Mouse (Mus musculus): ENCODE measurements around the gene Fhdc1. TPM values are rescaled to one million over a fixed set of nuclear protein-coding genes. Genes with fewer than 3 reads are reported as not detected.

Gene Fhdc1
- polyA plus RNA-seq, 1 experiment from 2014 or later: 1.9 TPM

DNA sequence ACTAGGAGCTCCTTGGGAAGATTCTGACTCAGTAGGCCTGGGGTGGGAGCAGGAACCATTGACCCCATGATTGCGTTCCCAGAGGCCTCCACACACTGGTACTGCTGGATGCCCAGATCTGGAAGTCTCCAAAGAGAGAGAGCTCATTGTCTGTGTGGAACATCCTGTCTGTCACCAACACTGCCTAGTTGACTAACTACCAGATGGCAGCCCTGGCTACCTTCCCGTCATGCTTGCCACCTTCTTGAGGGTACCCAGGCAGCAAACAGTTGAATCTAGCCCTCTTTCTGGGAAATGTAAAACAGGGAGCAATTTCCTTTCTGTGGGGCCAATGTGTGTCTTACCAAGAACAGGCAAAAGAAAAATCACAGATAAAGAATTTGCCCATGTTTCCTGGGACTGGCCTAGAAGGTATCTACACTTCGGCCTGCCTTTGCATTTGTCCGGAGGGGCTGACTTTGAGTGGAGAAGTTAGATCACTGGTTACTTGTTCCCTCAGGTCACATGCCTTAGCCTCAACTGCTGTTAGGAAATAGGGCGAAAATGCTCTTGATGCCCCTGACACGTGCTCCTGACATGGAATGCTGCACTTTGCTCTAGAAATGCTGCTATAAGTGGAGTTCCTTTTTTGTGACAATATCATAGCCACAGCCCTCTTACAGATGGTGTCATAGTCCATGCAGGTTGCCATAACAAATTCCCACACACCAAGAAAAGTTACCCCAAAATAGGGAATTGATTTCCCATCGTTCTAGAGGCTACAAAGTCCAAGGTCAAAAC lies 40.6 kb downstream of the Fhdc1 start:
- H3K4me1 ChIP-seq: peaks cover 14% of the 10 kb centered on the region
- H3K27me3 ChIP-seq (ENCODE audit: poor library complexity, severe bottlenecking): peaks cover 6% of the 10 kb centered on the region
- no peak overlapping the region for H3K27ac ChIP-seq
- 88% methylated on average over 7 of the region's 7 CpGs for WGBS
- no peak overlapping the region for H3K4me3 ChIP-seq
- no peaks in the 10 kb centered on the region; the same call in 1 of the 2 replicates for H3K36me3 ChIP-seq (replicated peaks)
- DNase-seq (ENCODE audit: extremely low spot score, low spot score): no peak
- H3K9me3 ChIP-seq: no peaks in the 10 kb centered on the region

DNA sequence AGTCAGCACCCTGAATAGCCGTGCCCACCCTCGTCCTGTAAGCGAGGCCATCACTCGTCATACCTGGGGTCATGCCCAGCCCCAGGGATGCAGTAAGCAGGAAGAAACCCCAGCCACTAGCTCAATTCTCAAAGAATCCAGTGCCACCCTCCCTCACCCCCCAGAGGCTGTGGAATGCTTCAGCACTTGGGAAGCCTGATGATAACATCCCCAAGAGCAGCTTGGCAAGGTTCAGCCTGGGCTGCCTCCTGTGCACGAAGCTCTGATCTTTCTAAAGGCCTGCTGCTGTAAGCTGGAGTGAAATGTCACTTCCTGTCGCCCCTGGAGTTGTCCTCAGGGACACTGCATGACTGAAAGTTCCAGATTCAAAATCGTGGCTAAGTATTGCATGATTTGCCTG lies 41.4 kb downstream of the Fhdc1 start:
- H3K27ac ChIP-seq: no peak overlapping the region
- H3K4me3 ChIP-seq: no peak overlapping the region
- H3K27me3 ChIP-seq (ENCODE audit: poor library complexity, severe bottlenecking): no peaks in the 10 kb centered on the region; the same call in none of the 2 replicates
- 86% methylated on average over 7 of the region's 7 CpGs for WGBS
- H3K4me1 ChIP-seq: peaks cover 16% of the 10 kb centered on the region
- H3K9me3 ChIP-seq: no peaks in the 10 kb centered on the region
- no peak for DNase-seq (ENCODE audit: extremely low spot score, low spot score)
- H3K36me3 ChIP-seq (replicated peaks): no peaks in the 10 kb centered on the region

DNA sequence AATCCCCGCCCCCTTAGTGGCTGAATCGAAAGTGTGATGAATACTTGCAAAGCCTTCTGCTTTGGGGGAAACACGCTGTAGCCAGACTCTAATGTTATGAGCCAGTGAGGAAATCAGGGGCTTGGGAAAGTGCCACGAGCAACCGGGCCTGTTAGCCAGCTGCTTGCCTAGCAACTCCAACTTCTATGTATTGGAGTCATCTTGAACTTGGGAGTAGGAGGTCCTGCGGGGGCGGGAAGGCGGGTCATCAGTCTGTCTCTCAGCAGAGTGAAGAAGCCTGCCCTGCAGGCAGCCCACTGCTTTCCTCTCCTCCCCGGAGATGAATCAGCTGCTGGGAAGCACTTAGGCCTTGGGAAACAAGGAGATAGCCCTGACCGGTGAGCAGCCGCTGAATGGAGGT lies 42.1 kb downstream of the Fhdc1 start:
- Histone ChIP-seq H3K4me3 (no peak overlapping the region), H3K27me3 (ENCODE audit: poor library complexity, severe bottlenecking) (no peaks in the 10 kb centered on the region; the same call in none of the 2 replicates), H3K4me1 (peaks cover 23% of the 10 kb centered on the region), H3K36me3 (replicated peaks) (no peaks in the 10 kb centered on the region), H3K9me3 (no peaks in the 10 kb centered on the region), H3K27ac (no peak overlapping the region)
- DNase-seq (ENCODE audit: extremely low spot score, low spot score): no peak
- 82% methylated on average over 11 of the region's 11 CpGs for WGBS

GRCm38 (mm10) chr3:84436947-84437346 lies 43.3 kb downstream of the Fhdc1 start:
- Histone ChIP-seq H3K27ac (no peak overlapping the region), H3K36me3 (replicated peaks) (no peaks in the 10 kb centered on the region), H3K27me3 (ENCODE audit: poor library complexity, severe bottlenecking) (peaks cover 4% of the 10 kb centered on the region), H3K4me3 (no peak overlapping the region), H3K9me3 (no peaks in the 10 kb centered on the region), H3K4me1 (peaks cover 35% of the 10 kb centered on the region)
- DNase-seq (ENCODE audit: extremely low spot score, low spot score): no peak
- 96% methylated on average over 7 of the region's 7 CpGs for WGBS

DNA sequence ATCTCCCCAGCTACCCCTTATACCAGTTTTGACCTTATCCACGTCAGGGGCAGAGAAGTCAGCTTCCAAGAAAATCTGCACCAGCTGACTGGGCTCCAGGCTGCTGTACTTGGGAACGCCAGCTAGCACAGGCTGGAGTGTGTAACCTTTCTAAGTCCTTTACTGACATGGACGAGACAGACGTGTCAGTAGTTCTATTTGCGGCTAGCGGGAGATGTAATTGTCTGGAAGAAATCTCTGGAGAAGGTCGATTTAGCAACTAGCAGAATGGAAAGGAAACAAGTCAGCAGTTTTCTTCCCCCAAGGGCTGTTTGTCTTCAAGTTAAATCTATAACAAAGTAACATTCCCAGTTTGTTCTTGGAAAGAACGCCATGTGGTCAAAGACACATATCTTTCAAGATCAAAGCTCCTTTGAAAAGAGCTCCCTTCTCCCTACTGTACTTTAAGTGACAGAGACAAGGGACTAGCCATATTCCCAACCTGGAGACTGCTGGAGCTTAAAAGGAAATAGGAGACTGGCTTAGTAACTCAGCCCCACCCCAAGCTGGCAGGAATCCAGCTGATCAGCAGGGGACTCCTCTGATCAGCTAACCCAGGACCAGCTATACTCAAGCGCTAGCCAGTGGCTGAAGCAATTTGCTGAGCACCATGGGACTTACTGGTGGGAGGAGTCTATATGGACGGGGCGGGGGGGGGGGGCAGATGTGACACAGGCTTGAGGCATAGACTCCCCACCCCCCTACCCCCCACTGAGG lies 44.8 kb downstream of the Fhdc1 start:
- Histone ChIP-seq H3K4me1 (peaks cover 50% of the 10 kb centered on the region), H3K27ac (peak overlapping the region; percentile 25; the same call in 1 of the 2 replicates), H3K4me3 (no peak overlapping the region), H3K9me3 (no peaks in the 10 kb centered on the region), H3K27me3 (ENCODE audit: poor library complexity, severe bottlenecking) (peaks cover 16% of the 10 kb centered on the region), H3K36me3 (replicated peaks) (no peaks in the 10 kb centered on the region)
- peak; percentile 34 for DNase-seq (ENCODE audit: extremely low spot score, low spot score)
- WGBS: 41% methylated on average over 11 of the region's 11 CpGs

DNA sequence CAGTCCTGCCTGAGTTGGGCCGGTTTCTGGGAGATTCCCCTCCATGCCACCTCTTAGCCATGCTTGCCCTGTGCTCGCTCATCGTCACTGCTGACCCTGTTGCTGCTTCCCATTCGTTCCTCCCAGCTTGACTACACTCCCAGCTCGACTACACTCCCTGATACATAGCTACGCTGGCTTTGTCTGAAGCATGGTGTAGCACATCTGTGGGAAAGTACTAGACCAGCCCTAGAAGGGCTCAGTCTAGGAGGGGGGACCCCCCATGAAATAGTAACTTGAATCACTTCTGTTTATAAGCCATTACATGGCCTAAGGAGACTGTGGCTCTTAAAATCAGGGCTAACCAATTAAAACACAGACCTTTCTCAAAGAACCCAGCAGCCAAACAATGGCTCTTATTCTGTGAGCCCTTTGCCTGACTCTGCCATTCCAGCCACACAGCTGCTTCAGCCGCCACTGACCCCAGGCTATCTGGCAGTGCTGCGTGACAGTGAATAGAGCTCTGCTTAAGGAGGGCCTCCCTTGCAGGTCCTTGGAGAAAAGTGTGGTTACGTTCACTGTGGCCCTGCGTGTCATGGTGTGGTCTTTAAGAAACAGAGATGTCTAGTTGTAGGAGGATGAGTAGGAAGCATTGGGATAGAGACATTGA lies 47.3 kb downstream of the Fhdc1 start:
- Histone ChIP-seq H3K27ac (peak overlapping the region; percentile 65), H3K9me3 (no peaks in the 10 kb centered on the region), H3K4me1 (peaks cover 62% of the 10 kb centered on the region), H3K27me3 (ENCODE audit: poor library complexity, severe bottlenecking) (peaks cover 16% of the 10 kb centered on the region), H3K36me3 (replicated peaks) (no peaks in the 10 kb centered on the region), H3K4me3 (no peak overlapping the region)
- WGBS: 40% methylated on average over 10 of the region's 10 CpGs
- DNase-seq (ENCODE audit: extremely low spot score, low spot score): peak; percentile 38

- peaks cover 62% of the 10 kb centered on the region for H3K4me1 ChIP-seq
- no peaks in the 10 kb centered on the region for H3K9me3 ChIP-seq
- H3K36me3 ChIP-seq (replicated peaks): no peaks in the 10 kb centered on the region
- H3K27me3 ChIP-seq (ENCODE audit: poor library complexity, severe bottlenecking): peaks cover 16% of the 10 kb centered on the region
- no peak overlapping the region for H3K4me3 ChIP-seq
- WGBS: 76% methylated on average over 5 of the region's 5 CpGs
- DNase-seq (ENCODE audit: extremely low spot score, low spot score): no peak
- no peak overlapping the region; the same call in 1 of the 2 replicates for H3K27ac ChIP-seq
Observed at GRCm38 (mm10) chr3:84431257-84431656, 49.0 kb downstream of the Fhdc1 start.

- Histone ChIP-seq H3K9me3 (no peaks in the 10 kb centered on the region), H3K4me3 (no peak overlapping the region), H3K36me3 (replicated peaks) (no peaks in the 10 kb centered on the region), H3K4me1 (peaks cover 58% of the 10 kb centered on the region), H3K27ac (peak overlapping the region; percentile 60; the same call in 1 of the 2 replicates), H3K27me3 (ENCODE audit: poor library complexity, severe bottlenecking) (peaks cover 16% of the 10 kb centered on the region)
- 21% methylated on average over 2 of the region's 2 CpGs for WGBS
- no peak for DNase-seq (ENCODE audit: extremely low spot score, low spot score)
Observed at GRCm38 (mm10) chr3:84430152-84430551, 50.1 kb downstream of the Fhdc1 start.

- Histone ChIP-seq H3K4me3 (no peak overlapping the region), H3K9me3 (no peaks in the 10 kb centered on the region), H3K36me3 (replicated peaks) (no peaks in the 10 kb centered on the region), H3K27ac (no peak overlapping the region), H3K27me3 (ENCODE audit: poor library complexity, severe bottlenecking) (peaks cover 16% of the 10 kb centered on the region), H3K4me1 (peaks cover 65% of the 10 kb centered on the region)
- 95% methylated on average over 12 of the region's 12 CpGs for WGBS
- no peak for DNase-seq (ENCODE audit: extremely low spot score, low spot score)
Observed at GRCm38 (mm10) chr3:84428994-84429725, 51.1 kb downstream of the Fhdc1 start.

DNA sequence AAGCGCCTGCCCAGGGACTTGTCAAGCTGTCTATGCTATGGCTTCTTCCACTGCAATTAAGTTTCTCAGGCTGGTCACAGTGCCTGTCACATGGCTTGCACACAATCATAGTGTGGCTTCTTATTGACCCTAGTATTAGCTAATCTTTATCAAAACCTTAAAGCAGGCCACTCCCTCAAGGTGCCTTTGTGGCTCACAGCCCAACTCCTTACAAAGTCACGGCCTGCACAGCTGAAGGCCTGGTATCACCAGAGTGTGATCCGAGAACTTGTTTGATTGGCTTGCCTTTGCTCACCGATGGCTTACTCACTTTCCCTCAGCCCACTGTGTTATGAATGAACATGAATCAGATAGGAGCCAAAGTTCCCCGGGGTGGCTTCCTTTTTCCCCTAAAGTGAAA lies 52.5 kb downstream of the Fhdc1 start:
- peaks cover 61% of the 10 kb centered on the region for H3K4me1 ChIP-seq
- DNase-seq (ENCODE audit: extremely low spot score, low spot score): no peak
- H3K4me3 ChIP-seq: no peak overlapping the region
- no peaks in the 10 kb centered on the region for H3K36me3 ChIP-seq (replicated peaks)
- H3K9me3 ChIP-seq: no peaks in the 10 kb centered on the region
- H3K27ac ChIP-seq: no peak overlapping the region
- WGBS: 89% methylated on average over 5 of the region's 5 CpGs
- H3K27me3 ChIP-seq (ENCODE audit: poor library complexity, severe bottlenecking): peaks cover 16% of the 10 kb centered on the region; the same call in 1 of the 2 replicates

- H3K4me3 ChIP-seq: no peak overlapping the region
- H3K36me3 ChIP-seq (replicated peaks): no peaks in the 10 kb centered on the region
- H3K27me3 ChIP-seq (ENCODE audit: poor library complexity, severe bottlenecking): no peaks in the 10 kb centered on the region
- 89% methylated on average over 5 of the region's 5 CpGs for WGBS
- H3K9me3 ChIP-seq: no peaks in the 10 kb centered on the region
- H3K27ac ChIP-seq: no peak overlapping the region
- no peak for DNase-seq (ENCODE audit: extremely low spot score, low spot score)
- H3K4me1 ChIP-seq: peaks cover 26% of the 10 kb centered on the region
Observed at GRCm38 (mm10) chr3:84422340-84422739, 57.9 kb downstream of the Fhdc1 start.

DNA sequence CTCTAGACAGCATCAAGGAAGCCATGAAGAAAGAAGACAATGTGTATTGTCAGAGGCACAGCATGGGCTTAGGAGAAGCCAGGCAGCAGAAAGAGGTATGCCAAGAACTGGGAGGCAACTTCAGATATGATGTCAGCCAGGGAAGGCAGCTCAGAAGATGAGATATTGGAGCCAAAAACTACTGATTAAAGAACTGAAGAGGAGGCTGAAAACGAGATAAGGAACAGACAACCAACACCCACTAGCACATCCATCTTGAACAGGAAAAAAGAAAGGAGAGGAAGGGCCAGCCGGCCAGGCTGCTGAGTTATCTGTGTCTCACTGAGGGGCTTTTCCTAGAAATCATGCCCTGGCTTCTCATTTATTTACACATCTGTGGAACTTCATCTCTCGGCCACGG lies 66.4 kb downstream of the Fhdc1 start:
- peaks cover 35% of the 10 kb centered on the region for H3K4me1 ChIP-seq
- H3K9me3 ChIP-seq: no peaks in the 10 kb centered on the region
- no peak overlapping the region for H3K4me3 ChIP-seq
- no peak for DNase-seq (ENCODE audit: extremely low spot score, low spot score)
- no peaks in the 10 kb centered on the region for H3K27me3 ChIP-seq (ENCODE audit: poor library complexity, severe bottlenecking)
- no peaks in the 10 kb centered on the region for H3K36me3 ChIP-seq (replicated peaks)
- WGBS: 83% methylated on average over 4 of the region's 4 CpGs
- H3K27ac ChIP-seq: no peak overlapping the region
